Mouse (Mus musculus) left cerebral cortex, adult 9 months (tissue): ENCODE results near the gene Nf1.
A peak's percentile ranks its signal among the peaks of the same experiment; 100 is the strongest.

ENCODE experiments used
- DNase-seq, 2 experiments: peaks; one replicate each; pipeline ENCODE4 v3.0.0; 2022; ENCODE audit warnings: low spot score in 2 of 2

Gene Nf1

DNA sequence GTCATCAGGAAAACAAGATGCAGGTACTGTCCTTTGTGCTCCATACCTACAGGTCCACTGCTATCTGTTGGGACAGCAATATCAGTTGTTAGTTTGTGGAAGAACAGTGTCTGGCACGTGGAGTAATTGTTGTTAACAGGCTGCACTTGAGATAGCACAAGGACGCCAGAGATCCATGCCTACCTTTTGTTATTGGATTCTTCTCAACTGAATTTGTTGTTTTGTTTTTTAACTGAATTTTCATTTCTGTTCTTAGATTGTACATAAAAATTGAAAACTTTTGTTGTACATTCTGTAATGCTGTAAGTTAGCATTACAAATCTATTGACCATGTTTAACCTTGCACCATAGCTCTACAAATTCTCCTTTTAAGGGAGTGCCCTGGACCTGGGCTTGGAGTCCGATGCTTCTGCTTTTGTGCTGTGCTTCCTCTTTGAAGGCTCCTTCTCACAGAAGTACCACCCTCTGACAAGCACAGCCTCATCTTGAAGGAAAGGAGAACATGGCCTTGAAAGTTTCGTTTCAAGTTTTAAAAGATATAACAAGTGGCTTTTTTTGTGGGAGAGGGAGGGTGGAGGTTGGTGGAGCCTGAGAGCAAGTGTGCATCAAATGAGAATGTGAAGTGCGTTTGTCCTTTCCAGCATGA, 188.4 kb downstream of the Nf1 start:
- no peak for DNase-seq

DNA sequence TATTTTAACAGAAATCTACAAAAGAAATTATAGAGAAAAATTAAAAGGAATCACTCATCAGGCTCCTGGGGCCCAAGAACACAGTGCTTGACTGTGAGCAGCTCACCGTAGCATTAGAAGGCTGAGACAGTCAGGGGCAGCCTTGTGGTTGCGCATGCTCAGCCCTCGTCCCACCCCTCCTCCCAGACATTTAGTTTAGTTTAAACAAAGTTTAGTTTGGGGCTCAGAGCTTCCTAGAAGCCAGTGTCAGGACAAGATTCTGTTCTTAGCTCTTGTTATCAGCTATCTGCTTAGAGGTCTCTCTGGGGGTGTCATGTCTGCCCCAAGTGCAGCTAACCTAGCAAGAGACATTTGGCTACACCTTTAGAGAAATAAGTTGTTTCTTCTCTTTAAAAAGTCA, 189.1 kb downstream of the Nf1 start:
- no peak for DNase-seq

DNA sequence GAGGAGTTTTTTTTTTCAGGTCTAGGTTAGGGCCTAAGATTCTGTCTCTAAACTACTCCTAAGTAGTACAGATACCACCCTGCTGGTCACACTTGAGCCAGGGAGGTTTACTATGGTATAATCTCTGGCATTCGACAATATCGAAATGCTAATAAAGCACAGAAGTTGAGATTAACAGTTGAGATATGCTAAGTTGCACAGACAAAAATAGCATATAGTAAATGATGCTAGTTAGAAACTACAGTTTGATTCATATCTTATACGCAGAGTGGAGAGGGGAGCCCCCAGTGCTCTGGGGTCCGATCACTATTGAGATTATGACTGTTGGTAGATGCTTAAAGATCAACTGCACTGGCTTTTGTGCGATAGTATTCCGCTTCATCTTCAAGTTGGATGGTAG, 189.7 kb downstream of the Nf1 start:
- DNase-seq, result no peak

DNA sequence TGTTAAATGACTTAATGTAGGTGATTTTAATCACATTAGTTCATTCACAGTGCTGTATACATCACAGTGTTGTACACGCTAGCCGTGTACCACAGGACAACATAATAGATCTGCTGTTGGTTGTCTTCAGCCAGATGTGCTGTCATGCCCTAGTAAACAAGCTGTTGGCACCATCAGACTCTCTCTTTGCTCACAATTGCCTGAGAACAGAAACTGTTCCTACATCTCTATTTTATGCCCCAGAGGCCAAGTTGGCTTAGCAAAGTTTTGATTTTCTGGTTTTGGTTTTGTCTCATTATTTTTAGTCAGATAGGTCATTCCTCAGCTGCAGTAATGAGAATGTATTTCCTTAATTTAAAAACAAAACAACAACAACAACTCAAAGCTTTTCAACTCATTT, 190.2 kb downstream of the Nf1 start:
- no peak for DNase-seq

DNA sequence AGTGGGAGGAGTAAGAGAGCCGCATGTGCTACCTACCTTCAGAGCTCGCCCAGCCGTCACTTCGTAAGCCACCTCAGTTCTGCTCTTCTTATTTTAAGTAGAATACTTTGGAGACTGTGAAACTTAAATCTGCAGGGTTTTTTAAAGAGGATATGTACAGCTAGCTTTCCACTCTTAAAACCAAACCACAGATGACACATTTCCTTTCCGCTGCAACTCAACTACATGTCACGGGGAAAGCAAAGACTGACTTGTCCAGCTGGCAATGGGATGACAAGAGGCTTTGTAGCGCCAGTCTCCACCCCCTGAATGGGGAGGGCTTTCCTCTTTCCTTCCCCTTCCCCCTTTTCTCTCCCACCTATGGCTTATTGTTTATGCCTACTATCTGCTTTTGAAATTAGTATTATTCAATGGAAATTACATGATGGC, 190.9 kb downstream of the Nf1 start, which contains the start of the genes Evi2 and Evi2a:
Gene Evi2 (minus strand): TSS at position 257 of the 429 bp plus-strand sequence.
Gene Evi2a (minus strand): TSS at position 277 of the 429 bp plus-strand sequence.
- DNase-seq, result peak in 1 of 2 experiments; percentile 50

DNA sequence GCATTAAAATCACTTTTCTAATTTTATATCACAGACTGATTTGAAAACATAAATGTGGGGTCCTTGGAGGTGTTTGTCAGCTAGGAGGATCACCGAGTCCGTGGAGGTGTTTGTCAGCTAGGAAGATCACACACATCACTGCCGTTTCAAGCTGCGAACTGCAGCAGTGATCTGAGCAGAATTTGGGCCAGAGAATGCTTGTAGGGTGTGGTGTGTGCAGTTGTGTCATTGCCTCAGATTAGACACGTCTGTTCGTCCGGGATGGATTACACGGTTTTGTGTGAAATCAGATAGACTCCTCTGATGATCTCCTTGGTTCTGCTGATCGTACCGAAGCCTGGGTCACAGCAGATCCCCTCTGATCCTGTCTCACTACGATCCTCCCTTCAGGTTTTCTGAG, 191.3 kb downstream of the Nf1 start:
- DNase-seq, result no peak

DNA sequence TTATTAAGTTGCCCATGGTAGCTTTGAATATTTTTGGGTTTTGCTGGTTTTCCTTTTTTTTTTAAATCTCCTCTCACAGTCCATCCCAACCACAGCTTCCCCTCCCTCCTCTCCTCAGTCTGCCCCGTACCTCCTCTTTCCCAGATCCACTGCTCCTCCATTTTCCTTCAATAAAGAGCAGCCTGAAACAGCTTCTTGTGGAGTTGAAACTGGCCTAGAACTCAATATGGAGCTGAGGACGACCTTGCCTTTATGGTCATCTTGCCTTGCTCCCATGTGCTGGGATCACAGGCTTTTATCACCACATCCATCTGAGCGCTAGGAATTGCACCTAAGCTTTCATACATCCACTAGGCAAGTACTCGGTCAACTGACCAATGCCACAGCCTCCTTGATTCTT, 192.0 kb downstream of the Nf1 start:
- no peak for DNase-seq

DNA sequence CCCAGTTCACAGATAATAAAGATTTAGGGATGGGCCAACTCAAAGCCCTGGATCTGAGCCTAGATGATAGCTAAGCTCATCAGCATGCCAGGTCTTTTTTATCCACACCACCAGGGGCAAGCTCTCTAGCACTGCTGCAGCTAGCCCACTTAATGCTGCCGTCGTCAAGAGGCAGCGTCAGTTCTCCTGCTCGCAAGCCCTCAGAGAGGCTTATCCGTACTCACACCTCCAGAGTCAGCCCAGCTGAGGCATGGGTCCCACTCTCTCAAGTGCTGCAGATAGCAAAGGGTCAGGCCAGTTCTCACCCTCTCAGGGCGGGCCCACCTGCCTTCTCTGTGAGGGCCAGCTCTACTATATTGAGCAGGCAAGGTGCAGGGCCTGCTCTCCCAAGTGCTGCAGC, 193.8 kb downstream of the Nf1 start:
- DNase-seq, result no peak

DNA sequence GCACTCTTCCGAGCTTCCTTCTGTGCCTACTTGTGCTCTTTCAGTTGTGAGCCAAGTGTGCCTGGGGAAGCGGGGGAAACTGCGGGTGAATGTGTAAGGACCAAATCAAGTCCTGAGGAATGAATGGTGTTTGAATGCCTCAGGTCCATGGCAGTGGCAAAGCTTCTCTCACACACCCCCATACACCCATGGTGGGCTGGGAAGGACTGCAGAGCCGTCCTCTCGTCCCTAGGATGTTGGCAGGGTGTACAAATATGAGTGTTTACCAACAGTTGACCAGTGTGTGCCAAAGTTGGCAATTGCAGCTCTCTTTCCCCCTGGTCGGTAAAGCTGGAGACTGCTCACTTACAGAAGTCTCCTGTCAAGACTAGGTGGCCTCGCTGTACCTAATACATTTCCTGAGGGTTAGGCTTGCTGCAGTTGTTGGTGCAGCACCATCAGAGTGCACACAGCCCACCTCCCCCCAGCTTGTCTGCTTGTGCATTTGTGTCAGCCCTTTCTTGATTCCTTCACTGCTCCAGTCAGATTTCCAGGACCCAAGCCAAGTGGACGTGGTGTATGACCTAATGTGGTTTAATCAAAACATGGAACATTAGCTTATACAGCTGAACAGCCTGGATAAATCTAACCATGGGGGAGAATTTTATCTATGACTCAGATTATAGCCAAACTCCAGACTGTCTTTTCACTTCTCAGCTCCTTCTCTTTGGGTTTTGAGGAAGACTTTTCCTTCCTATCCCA, 194.6 kb downstream of the Nf1 start:
- DNase-seq, result no peak

DNA sequence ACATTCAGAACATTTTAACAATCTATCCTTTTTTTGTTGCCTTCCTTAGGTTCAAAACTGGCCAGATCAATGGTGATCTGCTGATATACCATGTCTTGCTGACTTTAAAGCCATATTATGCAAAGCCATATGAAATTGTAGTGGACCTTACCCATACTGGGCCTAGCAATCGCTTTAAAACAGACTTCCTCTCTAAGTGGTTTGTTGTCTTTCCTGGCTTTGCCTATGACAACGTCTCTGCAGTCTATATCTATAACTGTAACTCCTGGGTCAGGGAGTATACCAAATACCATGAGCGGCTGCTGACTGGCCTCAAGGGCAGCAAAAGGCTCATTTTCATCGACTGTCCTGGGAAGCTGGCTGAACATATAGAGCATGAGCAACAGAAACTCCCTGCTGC, 196.1 kb downstream of the Nf1 start:
- no peak for DNase-seq

DNA sequence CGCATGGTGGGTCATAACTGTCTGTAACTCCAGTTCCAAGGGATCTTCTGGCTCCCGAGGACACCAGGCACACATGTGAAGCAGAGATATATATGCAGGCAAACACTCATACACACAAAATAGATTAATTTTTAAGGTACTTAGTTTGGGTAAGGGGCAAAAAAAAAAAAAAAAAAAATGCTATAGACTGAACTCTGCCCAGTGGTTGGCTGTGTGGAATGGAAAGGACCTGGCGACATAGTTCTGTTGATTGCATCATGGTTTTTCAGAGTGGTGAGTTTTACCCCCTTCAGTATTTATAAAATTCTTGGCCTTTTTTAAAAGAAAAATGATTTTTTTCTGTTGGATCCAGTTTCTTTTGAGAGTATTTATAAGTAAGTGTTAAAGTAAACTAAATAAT, 196.8 kb downstream of the Nf1 start:
- DNase-seq, result no peak

DNA sequence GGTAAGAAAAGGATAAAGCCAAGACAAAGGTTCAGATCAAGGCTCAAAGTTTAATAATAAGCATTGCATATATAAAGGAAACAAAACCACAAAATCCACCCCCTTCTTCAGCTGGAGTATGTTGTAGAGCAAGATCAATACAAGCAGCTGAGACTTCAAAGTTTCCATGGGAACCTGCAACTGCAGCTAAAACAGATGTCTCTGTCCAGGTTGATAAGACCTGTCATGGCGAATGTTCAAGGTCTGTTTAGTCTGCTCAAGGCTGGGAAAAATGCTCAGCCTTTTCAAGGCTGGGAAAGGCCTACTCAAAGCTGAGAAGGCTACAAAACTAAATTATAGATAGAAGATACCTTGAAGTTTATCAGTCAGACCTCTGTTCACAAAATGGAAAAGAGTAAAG, 213.1 kb downstream of the Nf1 start:
- DNase-seq, result no peak

DNA sequence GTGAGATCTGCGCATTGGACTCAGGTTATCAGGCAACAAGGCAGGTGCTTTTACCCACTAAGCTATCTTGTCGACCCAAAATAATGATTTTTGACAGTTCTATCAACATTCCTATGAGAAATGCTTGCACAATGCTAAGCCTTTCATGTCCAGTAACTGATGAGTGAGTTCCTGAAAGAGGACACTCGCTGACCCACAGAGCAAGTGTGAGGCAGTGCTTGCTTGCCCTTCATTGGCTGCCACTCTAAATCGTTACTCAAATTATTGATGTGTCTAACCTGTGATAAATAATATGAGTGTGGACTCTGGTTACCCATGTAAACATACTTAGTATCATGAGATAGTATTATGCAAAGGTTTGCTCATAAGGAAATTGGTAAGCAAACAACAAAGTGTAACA, 221.0 kb downstream of the Nf1 start:
- DNase-seq, result no peak

DNA sequence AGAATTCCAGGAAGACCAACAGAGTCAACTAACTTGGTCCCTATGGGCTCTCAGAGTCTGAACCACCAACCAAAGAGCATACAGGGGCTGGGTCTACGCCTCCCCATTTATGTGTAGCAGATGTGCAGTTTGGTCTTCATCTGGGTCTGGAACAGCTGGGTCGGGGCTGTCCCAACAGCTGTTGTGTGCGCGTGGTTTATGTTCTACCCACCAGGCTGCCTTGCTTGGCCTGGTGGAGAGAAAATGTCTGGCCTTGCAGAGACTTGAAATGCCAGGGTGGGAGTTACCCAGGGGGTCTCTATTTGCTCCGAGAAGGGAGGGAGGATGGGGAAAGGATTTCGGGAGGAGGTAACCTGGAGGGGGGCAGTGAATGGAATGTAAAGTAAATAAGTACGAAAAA, 224.0 kb downstream of the Nf1 start:
- DNase-seq, result no peak

DNA sequence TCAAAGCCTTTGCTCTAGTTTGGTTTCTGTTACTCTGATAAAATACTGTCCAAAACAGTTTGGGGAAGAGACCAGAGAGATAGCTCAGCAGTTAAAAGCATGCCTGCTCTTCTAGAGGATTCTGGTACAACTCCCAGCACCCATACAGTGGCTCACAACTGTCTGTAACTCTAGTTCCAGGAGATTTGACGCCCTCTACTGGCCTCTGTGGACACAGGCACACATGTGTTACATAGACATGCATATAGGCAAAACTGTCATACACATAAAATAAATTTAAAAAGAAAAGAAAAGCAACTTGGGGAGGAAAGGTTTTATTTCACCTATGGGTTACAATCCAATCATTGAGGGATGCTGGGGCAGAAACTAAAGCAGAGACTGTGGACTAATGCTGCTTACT, 227.5 kb downstream of the Nf1 start:
- DNase-seq, result no peak

DNA sequence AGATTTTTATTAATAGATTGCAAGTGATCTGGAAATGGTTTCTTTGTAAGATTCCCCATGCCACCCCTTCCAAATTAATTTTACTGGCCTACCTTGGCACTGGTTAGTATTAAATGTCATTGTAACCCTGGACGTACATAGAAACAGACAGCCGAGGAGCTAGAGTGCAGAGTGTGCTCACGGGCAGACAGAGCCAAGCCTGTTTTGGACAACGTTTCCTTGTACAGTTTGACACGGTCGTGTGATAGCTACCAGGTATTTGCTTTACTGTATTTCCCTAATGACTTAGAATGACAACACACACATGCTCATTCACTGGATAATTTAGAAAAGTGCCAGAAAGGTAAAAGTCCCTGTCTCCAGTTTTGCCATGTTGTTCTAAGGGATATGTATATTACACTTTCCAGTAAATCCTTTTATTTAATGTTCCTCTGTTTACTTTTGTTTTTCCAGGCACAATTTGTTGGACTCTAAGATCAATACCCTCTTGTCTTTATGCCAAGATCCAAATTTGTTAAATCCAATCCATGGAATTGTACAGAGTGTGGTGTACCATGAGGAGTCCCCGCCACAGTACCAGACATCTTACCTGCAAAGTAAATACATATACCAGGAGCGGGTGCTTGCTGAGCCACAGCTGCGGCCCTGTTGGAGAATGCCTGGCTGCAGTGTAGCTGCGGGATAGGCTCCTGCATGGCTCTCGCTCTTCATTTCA, 228.9 kb downstream of the Nf1 start:
- DNase-seq, result no peak

DNA sequence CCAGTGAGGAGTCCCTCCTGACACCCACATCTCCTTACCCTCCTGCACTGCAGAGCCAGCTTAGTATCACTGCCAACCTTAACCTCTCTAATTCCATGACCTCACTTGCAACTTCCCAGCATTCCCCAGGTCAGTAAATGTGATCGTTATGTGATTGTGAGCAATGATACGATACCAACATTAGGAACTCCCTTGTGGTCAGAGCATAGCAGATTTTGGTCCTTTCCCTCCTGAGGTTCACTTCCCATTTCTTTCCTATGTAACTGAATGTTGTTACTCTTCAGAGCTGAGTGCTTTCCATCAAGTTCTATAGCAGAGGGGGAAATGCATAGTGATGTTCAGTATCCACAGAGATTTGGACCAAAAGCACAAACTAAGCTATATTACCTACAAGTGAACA, 230.8 kb downstream of the Nf1 start:
- no peak for DNase-seq

DNA sequence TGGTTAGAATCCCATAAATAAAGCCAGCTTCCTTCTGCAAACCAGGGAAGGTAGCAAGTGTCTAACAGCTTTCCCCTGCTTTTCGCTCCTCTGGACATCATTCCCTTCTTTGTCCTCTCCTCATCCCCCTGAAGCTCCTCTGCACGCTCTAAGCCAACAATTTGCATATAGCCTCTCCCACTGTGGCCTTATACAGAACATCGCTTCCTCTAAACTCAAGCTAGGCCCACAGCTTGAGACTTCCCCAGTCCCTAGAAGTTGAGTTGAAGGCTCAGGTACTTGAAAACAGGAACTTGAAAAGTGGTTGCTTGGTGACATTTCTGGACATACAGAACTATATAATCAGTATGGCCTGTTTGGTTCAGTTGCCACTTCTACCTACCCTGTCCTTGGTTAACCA, 234.3 kb downstream of the Nf1 start:
- no peak for DNase-seq

DNA sequence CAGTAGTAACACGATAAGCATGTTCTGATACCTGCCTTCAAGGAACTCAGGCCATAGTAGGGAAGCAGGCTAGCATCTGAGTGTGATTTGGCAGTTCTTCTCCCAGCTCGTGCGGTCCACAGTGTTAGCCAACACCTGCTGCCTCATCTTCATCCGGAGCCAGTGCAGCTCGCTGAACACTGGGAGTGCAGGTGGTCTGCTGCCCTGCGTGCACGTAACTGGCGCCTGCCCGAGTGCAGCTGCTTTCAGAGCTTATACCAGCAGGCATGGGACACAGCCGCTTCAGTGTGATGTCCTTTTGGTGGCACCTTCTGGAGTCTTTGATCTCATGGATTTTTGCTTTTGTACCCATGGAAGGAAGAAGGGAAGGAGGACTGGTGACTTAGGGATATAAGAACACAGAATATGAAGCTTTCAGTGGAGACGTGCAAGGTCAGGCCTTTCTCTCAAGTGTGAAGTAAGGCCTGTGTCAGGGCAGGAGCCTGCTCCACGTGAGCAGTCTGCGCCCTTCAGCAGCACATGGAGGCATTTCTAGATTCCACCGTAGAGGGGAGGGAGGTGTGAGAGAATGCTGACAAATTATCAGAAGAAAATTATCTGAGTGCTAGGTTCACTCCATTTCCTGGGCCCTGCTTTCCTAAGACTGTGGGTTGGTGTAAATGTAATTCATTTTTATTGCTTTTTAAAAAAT, 236.0 kb downstream of the Nf1 start:
- DNase-seq, result no peak

DNA sequence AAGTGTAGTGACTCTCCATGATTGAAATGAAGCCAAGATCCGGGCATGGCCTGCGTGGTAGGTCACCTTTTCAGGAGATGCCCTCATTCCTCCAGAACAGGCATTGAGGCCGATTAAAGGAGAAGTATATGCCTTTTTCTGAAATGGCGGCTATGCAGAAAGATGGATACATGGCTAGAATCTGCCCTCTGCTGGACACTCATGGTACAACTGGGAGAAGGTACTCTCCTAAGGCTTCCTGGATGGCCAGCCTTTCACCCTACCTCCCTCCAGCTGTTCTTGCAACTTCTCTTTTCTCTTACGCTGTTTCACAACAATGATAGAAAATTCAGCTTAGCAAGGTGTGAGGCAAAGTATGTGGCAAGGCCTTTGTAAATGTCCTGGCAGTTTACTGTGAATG, 238.2 kb downstream of the Nf1 start:
- DNase-seq, result peak; percentile 58 to 91

DNA sequence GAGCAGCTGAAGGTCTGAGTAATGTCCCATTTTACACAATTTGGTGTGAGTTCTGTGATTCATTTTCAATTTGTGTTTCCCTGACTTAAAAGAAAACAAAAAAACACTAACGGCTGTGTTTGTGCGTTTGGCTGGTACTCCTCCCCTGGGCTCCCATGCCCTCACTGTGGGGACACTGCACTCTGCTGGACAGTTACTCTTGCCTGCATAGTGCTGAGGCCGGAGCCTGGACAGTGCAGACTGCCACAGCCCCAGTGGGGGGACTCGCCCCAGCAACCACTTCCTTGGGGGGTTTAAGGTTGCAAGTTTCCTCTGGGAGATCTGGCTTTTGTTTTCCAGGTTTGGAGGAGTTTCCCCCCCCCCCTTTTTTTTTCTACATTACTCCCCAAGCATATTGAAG, 241.2 kb downstream of the Nf1 start:
- DNase-seq, result no peak

DNA sequence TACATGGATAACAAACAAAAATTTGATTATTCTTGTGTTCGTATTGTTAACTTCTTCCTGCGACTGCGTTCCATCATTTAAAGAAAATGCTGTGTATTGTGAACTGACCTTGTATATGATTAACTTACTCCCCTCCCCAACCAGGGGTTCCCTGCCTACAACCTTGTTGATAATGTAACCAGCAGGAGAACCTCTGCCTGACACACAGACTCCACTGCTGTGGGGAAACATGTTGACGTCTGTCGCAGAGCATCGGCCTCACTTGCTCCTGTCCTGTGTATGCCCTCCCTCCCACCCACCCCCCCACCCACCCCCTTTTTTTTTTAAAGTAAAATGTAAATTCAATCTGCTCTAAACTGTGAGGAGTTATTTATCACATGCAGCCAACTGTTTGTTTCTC, 241.8 kb downstream of the Nf1 start:
- DNase-seq, result no peak
